In the genomic region with DNA sequence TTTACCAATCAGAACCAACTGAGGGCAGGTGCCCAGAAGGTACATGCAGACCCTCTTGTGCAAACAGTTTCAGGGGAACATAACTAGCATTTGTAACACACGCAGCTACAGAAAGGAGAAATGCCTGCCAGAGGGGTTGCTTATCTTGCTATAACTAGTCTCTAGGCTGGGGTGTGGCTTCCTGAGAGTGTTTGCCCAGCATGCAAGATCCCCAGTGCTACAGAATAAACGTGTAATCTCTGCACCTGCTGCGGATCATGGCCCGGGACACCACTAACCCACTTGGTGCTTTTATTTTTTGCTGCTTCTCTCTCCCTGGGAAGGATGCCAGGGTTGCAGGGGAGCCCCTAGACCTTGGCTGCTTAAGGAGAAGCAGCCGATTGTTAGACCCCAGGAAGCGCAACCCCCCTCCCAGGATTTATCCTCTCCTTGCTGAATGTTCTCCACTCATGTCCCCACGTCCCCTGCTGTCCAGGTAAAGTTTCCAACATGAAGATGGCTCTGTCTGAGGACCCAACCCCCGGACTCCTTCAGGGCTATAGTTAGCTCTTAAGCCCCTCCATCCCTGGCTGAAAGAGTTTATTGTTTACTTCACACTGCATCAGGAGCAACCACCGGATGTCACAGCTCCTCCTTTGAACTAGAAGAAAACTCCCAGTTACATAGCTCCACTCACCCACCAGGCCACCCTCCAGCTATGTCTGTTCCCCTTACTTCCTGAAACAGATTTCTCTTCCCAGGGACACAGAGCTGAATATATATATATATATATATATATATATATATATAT, we compare ENCODE assay signal across 10 mouse cellular contexts. TPM values are rescaled to one million over a fixed set of nuclear protein-coding genes. Genes with fewer than 3 reads are reported as not detected.
A peak's percentile ranks its signal among the peaks of the same experiment; 100 is the strongest.
DNase-seq lines count a peak whose midpoint lies in the region; ATAC-seq and TF ChIP-seq lines count a peak whose summit lies in the region.
"Had no signal": no experiment of that assay in that cellular context is flagged by ENCODE, and none has a peak within 500 bp of the region (broad histone marks: within the 10 kb centered on the region; RNA-seq: fewer than 3 reads in every experiment).

No protein-coding gene starts in this region.

- no peaks in the 10 kb centered on the region for H3K27me3 ChIP-seq in heart, embryonic 11.5 days (ENCODE audit: control insufficient read depth, insufficient read depth, low read length)
- no peaks in the 10 kb centered on the region for H3K27me3 ChIP-seq in lung, embryonic 14.5 days (ENCODE audit: insufficient read depth, low read length)
- no peaks in the 10 kb centered on the region for H3K27me3 ChIP-seq in stomach, postnatal 0 days (ENCODE audit: control insufficient read depth, insufficient read depth, low read length)

- H3K27ac ChIP-seq in heart, embryonic 11.5 days (ENCODE audit: low read depth, low read length): no peak overlapping the region; the same call in 1 of the 2 replicates
- peak overlapping the region; percentile 69 for H3K27ac ChIP-seq in lung, embryonic 14.5 days (ENCODE audit: low read depth)
- peak overlapping the region; percentile 78 for H3K27ac ChIP-seq in stomach, postnatal 0 days (replicated peaks)

- WGBS in heart, embryonic 11.5 days (ENCODE audit: insufficient replicate concordance): 30% methylated on average over 9 of the region's 9 CpGs
- 22% methylated on average over 9 of the region's 9 CpGs for WGBS in lung, embryonic 14.5 days
- WGBS in stomach, postnatal 0 days: 20% methylated on average over 9 of the region's 9 CpGs

- H3K4me2 ChIP-seq in heart, embryonic 11.5 days: peak overlapping the region; percentile 22; the same call in 1 of the 2 replicates
- H3K4me2 ChIP-seq in lung, embryonic 14.5 days: no peak overlapping the region
- no peak overlapping the region for H3K4me2 ChIP-seq in stomach, postnatal 0 days (replicated peaks; ENCODE audit: low read depth)

- TF ChIP-seq EP300 in stomach, postnatal 0 days (optimal IDR thresholded peaks at IDR 0.05): no peak

- no peaks in the 10 kb centered on the region for H3K9me3 ChIP-seq in heart, embryonic 11.5 days (replicated peaks; ENCODE audit: control insufficient read depth, low read length)
- no peaks in the 10 kb centered on the region for H3K9me3 ChIP-seq in lung, embryonic 14.5 days (ENCODE audit: low read depth, low read length)
- no peaks in the 10 kb centered on the region for H3K9me3 ChIP-seq in stomach, postnatal 0 days (ENCODE audit: control insufficient read depth, low read length)

- peaks cover 9% of the 10 kb centered on the region for H3K36me3 ChIP-seq in heart, embryonic 11.5 days (ENCODE audit: control insufficient read depth, insufficient read depth, low read length)
- no peaks in the 10 kb centered on the region for H3K36me3 ChIP-seq in lung, embryonic 14.5 days (ENCODE audit: insufficient read depth)
- H3K36me3 ChIP-seq in stomach, postnatal 0 days (ENCODE audit: control insufficient read depth, insufficient read depth, low read length): no peaks in the 10 kb centered on the region

- peaks cover 41% of the 10 kb centered on the region for H3K4me1 ChIP-seq in heart, embryonic 11.5 days (ENCODE audit: control insufficient read depth, insufficient read depth, low read length)
- H3K4me1 ChIP-seq in lung, embryonic 14.5 days (ENCODE audit: insufficient read depth): peaks cover 19% of the 10 kb centered on the region
- H3K4me1 ChIP-seq in stomach, postnatal 0 days (replicated peaks; ENCODE audit: control insufficient read depth, insufficient read depth): no peaks in the 10 kb centered on the region; the same call in none of the 2 replicates

- no peak for TF ChIP-seq CTCF in lung, embryonic 14.5 days (IDR thresholded peaks at IDR 0.05; ENCODE audit: low read depth)
- no peak for TF ChIP-seq CTCF in stomach, postnatal 0 days (IDR thresholded peaks at IDR 0.05; ENCODE audit: low read depth)

- peak; percentile 92 for DNase-seq in heart, adult 11 months
- no peak for DNase-seq in heart, adult 8-10 months (ENCODE audit: low spot score)
- DNase-seq in lung, embryonic 14.5 days: peak; percentile 52
- peak; percentile 64 for DNase-seq in stomach, postnatal 0 days (ENCODE audit: low spot score)
- DNase-seq in neural tube, embryonic 10.5 days (ENCODE audit: extremely low spot score, low spot score): no peak
- DNase-seq in layer of hippocampus, adult 8-10 months (ENCODE audit: low spot score in 2 of 2): no peak
- no peak for DNase-seq in frontal cortex, postnatal 25 days (ENCODE audit: low spot score in 2 of 2)
- DNase-seq: left cerebral cortex, postnatal 4 days had no signal

- no peak overlapping the region for H3K9ac ChIP-seq in heart, embryonic 11.5 days (ENCODE audit: low read depth, low read length)
- H3K9ac ChIP-seq in lung, embryonic 14.5 days: no peak overlapping the region
- no peak overlapping the region for H3K9ac ChIP-seq in stomach, postnatal 0 days (ENCODE audit: low read length)

- no peak for ATAC-seq in heart, embryonic 11.5 days (replicated peaks; ENCODE audit: insufficient number of reproducible peaks, low FRiP score, low TSS enrichment)
- ATAC-seq in lung, embryonic 14.5 days (ENCODE audit: insufficient read depth): no peak
- peak; percentile 70 for ATAC-seq in stomach, postnatal 0 days (ENCODE audit: low FRiP score, low TSS enrichment)

- H3K4me3 ChIP-seq in heart, embryonic 11.5 days (ENCODE audit: low read depth, low read length): no peak overlapping the region
- H3K4me3 ChIP-seq in lung, embryonic 14.5 days (ENCODE audit: low read depth, low read length): no peak overlapping the region
- H3K4me3 ChIP-seq in stomach, postnatal 0 days (ENCODE audit: low read depth, low read length): no peak overlapping the region

RNA-seq across cellular contexts. Expression of gene Apobec2, which starts 6.7 kb away (rescaled TPM):
- 100 to 1,000 TPM; 239 to 263 (median 259) TPM for total RNA-seq in heart, adult 8-10 months (2022)
- polyA plus RNA-seq in heart, embryonic 11.5 days (2014; fragmentation: Nextera tagmentation; extraction: Ambion mirVana): 213 and 216 TPM in 2 replicates
- 1.3 and 5.6 TPM in 2 replicates for polyA plus RNA-seq in lung, embryonic 14.5 days (2014; fragmentation: Nextera tagmentation; extraction: Ambion mirVana)
- 7.2 and 7.6 TPM in 2 replicates for polyA plus RNA-seq in stomach, postnatal 0 days (2015; fragmentation: Nextera tagmentation; extraction: Ambion mirVana)
- under 1 TPM in 1 of 4 experiments, not detected in 3; 0.23 TPM for total RNA-seq in layer of hippocampus, adult 8-10 months (2022)

RNA-seq across cellular contexts. Expression of gene Oard1, which starts 16.2 kb away (rescaled TPM):
- total RNA-seq in heart, adult 8-10 months (2022): 10 to 100 TPM; 16.3 to 24.2 (median 22.1) TPM
- 47.4 and 48.0 TPM in 2 replicates for polyA plus RNA-seq in heart, embryonic 11.5 days (2014; fragmentation: Nextera tagmentation; extraction: Ambion mirVana)
- 75.2 and 77.9 TPM in 2 replicates for polyA plus RNA-seq in lung, embryonic 14.5 days (2014; fragmentation: Nextera tagmentation; extraction: Ambion mirVana)
- 42.3 and 43.8 TPM in 2 replicates for polyA plus RNA-seq in stomach, postnatal 0 days (2015; fragmentation: Nextera tagmentation; extraction: Ambion mirVana)
- 10 to 100 TPM; 13.2 to 18.9 (median 16.0) TPM for total RNA-seq in layer of hippocampus, adult 8-10 months (2022)

RNA-seq across cellular contexts. Expression of gene Nfya, which starts 16.3 kb away (rescaled TPM):
- total RNA-seq in heart, adult 8-10 months (2022): 10 to 100 TPM; 10.8 to 19.7 (median 15.5) TPM
- 16.9 and 19.6 TPM in 2 replicates for polyA plus RNA-seq in heart, embryonic 11.5 days (2014; fragmentation: Nextera tagmentation; extraction: Ambion mirVana)
- 30.3 and 30.5 TPM in 2 replicates for polyA plus RNA-seq in lung, embryonic 14.5 days (2014; fragmentation: Nextera tagmentation; extraction: Ambion mirVana)
- 3.0 and 3.5 TPM in 2 replicates for polyA plus RNA-seq in stomach, postnatal 0 days (2015; fragmentation: Nextera tagmentation; extraction: Ambion mirVana)
- total RNA-seq in layer of hippocampus, adult 8-10 months (2022): 10 to 100 TPM; 22.2 to 35.0 (median 27.9) TPM

RNA-seq across cellular contexts. Expression of gene Tspo2, which starts 25.3 kb away (rescaled TPM):
- total RNA-seq in heart, adult 8-10 months (2022): not detected
- polyA plus RNA-seq in heart, embryonic 11.5 days (2014; fragmentation: Nextera tagmentation; extraction: Ambion mirVana): 2.1 TPM in 2 replicates
- 1.5 and 1.9 TPM in 2 replicates for polyA plus RNA-seq in lung, embryonic 14.5 days (2014; fragmentation: Nextera tagmentation; extraction: Ambion mirVana)
- polyA plus RNA-seq in stomach, postnatal 0 days (2015; fragmentation: Nextera tagmentation; extraction: Ambion mirVana): 0.41 and 0.51 TPM in 2 replicates
- total RNA-seq in layer of hippocampus, adult 8-10 months (2022): not detected
- polyA plus RNA-seq: C2C12 had no signal

RNA-seq across cellular contexts. Expression of gene Unc5cl, which starts 28.7 kb away (rescaled TPM):
- total RNA-seq in heart, adult 8-10 months (2022): not detected
- polyA plus RNA-seq in heart, embryonic 11.5 days (2014; fragmentation: Nextera tagmentation; extraction: Ambion mirVana): 0.17 and 0.23 TPM in 2 replicates
- polyA plus RNA-seq in lung, embryonic 14.5 days (2014; fragmentation: Nextera tagmentation; extraction: Ambion mirVana): 1.4 and 1.5 TPM in 2 replicates
- polyA plus RNA-seq in stomach, postnatal 0 days (2015; fragmentation: Nextera tagmentation; extraction: Ambion mirVana): 3.3 and 3.5 TPM in 2 replicates
- total RNA-seq in layer of hippocampus, adult 8-10 months (2022): 1 to 10 TPM in 1 of 4 experiments, under 1 TPM in 3; 0.67 to 1.3 (median 0.80) TPM
- polyA plus RNA-seq: C2C12 had no signal

Comparison
In these comparisons a context has a peak if more than half of its experiments do, and no peak if none do; other contexts are left out.
1. DNase-seq: peak in heart, adult 11 months (single experiment), lung, embryonic 14.5 days (single experiment) and stomach, postnatal 0 days (single experiment); none in heart, adult 8-10 months (single experiment), neural tube, embryonic 10.5 days (single experiment), layer of hippocampus, adult 8-10 months (0 of 2) and frontal cortex, postnatal 25 days (0 of 2).
2. RNA of gene Apobec2, which starts 6.7 kb away (polyA plus RNA-seq): 213 to 216 TPM in heart, embryonic 11.5 days; 7.2 to 7.6 TPM in stomach, postnatal 0 days and 1.3 to 5.6 TPM in lung, embryonic 14.5 days; every median in the first group is over 10 times any median in the second.